Mouse (Mus musculus) myocyte (in vitro differentiated cells): ENCODE results near the gene Cyp4f14. TPM values are rescaled to one million over a fixed set of nuclear protein-coding genes. Genes with fewer than 3 reads are reported as not detected.
A peak's percentile ranks its signal among the peaks of the same experiment; 100 is the strongest.

ENCODE experiments used
- H3K27me3 ChIP-seq: one replicate; pipeline ENCODE4 v1.6.1; 2011; ENCODE audit not compliant: control insufficient read depth, insufficient read depth, insufficient read length
- H3K36me3 ChIP-seq: one replicate; pipeline ENCODE4 v1.6.1; 2011; ENCODE audit not compliant: control insufficient read depth, insufficient read depth
- H3K4me2 ChIP-seq: one replicate; pipeline ENCODE4 v1.6.1; 2011; ENCODE audit warnings: low read depth, control low read depth
- H3K4me3 ChIP-seq: one replicate; pipeline ENCODE4 v1.5.1; 2011; ENCODE audit warnings: mild to moderate bottlenecking, control low read depth, moderate library complexity
- H3K79me2 ChIP-seq: one replicate; pipeline ENCODE4 v1.6.1; 2011; ENCODE audit not compliant: control insufficient read depth, insufficient read depth
- H3ac ChIP-seq: one replicate; pipeline ENCODE4 v1.6.1; 2011; ENCODE audit not compliant: control insufficient read depth, insufficient read length
- CEBPB ChIP-seq: IDR thresholded peaks from 2 replicates; pipeline ENCODE4 v1.6.1; 2011; ENCODE audit warnings: mild to moderate bottlenecking, moderate library complexity; ENCODE audit not compliant: poor library complexity, insufficient read depth, severe bottlenecking
- E2F4 ChIP-seq: IDR thresholded peaks from one replicate; pipeline ENCODE4 v1.6.1; 2011; ENCODE audit warnings: mild to moderate bottlenecking, control low read depth, moderate library complexity; ENCODE audit not compliant: insufficient read depth
- MAX ChIP-seq: IDR thresholded peaks from one replicate; pipeline ENCODE4 v1.6.1; 2011; ENCODE audit warnings: low read depth, mild to moderate bottlenecking, control low read depth
- MYOD1 ChIP-seq, 3 experiments: IDR thresholded peaks; one replicate each; pipeline ENCODE4 v1.6.1; 2011; ENCODE audit warnings: control low read depth in 2 of 3, low read depth in 2 of 3, mild to moderate bottlenecking in 2 of 3, moderate library complexity in 1 of 3; ENCODE audit not compliant: insufficient read length in 2 of 3, control insufficient read depth in 1 of 3
- MYOG ChIP-seq, 3 experiments: IDR thresholded peaks; one replicate each; pipeline ENCODE4 v1.6.1; 2011; ENCODE audit warnings: control low read depth in 2 of 3, low read depth in 2 of 3, mild to moderate bottlenecking in 2 of 3; ENCODE audit not compliant: insufficient read length in 2 of 3, control insufficient read depth in 1 of 3, insufficient read depth in 1 of 3
- POLR2A ChIP-seq: IDR thresholded peaks from one replicate; pipeline ENCODE4 v1.6.1; 2011; ENCODE audit warnings: low read depth, mild to moderate bottlenecking, control low read depth, moderate library complexity; ENCODE audit not compliant: insufficient read length
- POLR2AphosphoS2 ChIP-seq: IDR thresholded peaks from one replicate; pipeline ENCODE4 v1.6.1; 2011; ENCODE audit warnings: low read depth, control low read depth; ENCODE audit not compliant: insufficient read length
- REST ChIP-seq: IDR thresholded peaks from one replicate; pipeline ENCODE4 v1.6.1; 2011; ENCODE audit warnings: mild to moderate bottlenecking, control low read depth, moderate library complexity; ENCODE audit not compliant: insufficient read depth, insufficient read length
- SRF ChIP-seq: IDR thresholded peaks from one replicate; pipeline ENCODE4 v1.6.1; 2011; ENCODE audit warnings: low read depth; ENCODE audit not compliant: control insufficient read depth, insufficient read length
- TCF12 ChIP-seq: IDR thresholded peaks from one replicate; pipeline ENCODE4 v1.6.1; 2011; ENCODE audit warnings: mild to moderate bottlenecking, control low read depth; ENCODE audit not compliant: poor library complexity, insufficient read depth, severe bottlenecking
- TCF3 ChIP-seq: IDR thresholded peaks from one replicate; pipeline ENCODE4 v1.6.1; 2011; ENCODE audit warnings: low read depth, control low read depth; ENCODE audit not compliant: insufficient read length
- USF1 ChIP-seq: IDR thresholded peaks from one replicate; pipeline ENCODE4 v1.6.1; 2011; ENCODE audit warnings: low read depth, mild to moderate bottlenecking, control low read depth, moderate library complexity
- polyA plus RNA-seq: library from polyadenylated mRNA; unstranded; fragments of >200 nt; fragmentation: generic; extraction: Trizol; gene quantifications from one replicate; pipeline ENCODE4 v1.2.1, GENCODE M21; 2012; ENCODE audit warnings: missing spikeins

Cyp4f14 gene
- polyA plus RNA-seq = 0.02 TPM

GRCm38 (mm10) chr17:32917131-32917530, at the start of gene Cyp4f14:
TSS of gene Cyp4f14 (minus strand) at chr17:32917342.
- Histone ChIP-seq H3K4me2 (no peak within 1 kb of the TSS), H3K4me3 (no peak within 1 kb of the TSS), H3K27me3 (peaks cover under 1% of the 10 kb centered on the region), H3ac (no peak within 1 kb of the TSS), H3K79me2 (no peaks in the 10 kb centered on the region), H3K36me3 (no peaks in the 10 kb centered on the region)
- TF ChIP-seq USF1 (no peak), TCF12 (no peak), CEBPB (no peak), MYOD1 (IDR thresholded peaks at IDR 0.05; ENCODE audit: control insufficient read depth in 1 of 3, insufficient read length in 2 of 3, low read depth in 2 of 3) (no peak), REST (no peak), POLR2AphosphoS2 (no peak), E2F4 (no peak), POLR2A (no peak), SRF (no peak), MAX (no peak), MYOG (IDR thresholded peaks at IDR 0.05; ENCODE audit: control insufficient read depth in 1 of 3, insufficient read depth in 1 of 3, insufficient read length in 2 of 3, low read depth in 2 of 3) (no peak), TCF3 (no peak)

DNA sequence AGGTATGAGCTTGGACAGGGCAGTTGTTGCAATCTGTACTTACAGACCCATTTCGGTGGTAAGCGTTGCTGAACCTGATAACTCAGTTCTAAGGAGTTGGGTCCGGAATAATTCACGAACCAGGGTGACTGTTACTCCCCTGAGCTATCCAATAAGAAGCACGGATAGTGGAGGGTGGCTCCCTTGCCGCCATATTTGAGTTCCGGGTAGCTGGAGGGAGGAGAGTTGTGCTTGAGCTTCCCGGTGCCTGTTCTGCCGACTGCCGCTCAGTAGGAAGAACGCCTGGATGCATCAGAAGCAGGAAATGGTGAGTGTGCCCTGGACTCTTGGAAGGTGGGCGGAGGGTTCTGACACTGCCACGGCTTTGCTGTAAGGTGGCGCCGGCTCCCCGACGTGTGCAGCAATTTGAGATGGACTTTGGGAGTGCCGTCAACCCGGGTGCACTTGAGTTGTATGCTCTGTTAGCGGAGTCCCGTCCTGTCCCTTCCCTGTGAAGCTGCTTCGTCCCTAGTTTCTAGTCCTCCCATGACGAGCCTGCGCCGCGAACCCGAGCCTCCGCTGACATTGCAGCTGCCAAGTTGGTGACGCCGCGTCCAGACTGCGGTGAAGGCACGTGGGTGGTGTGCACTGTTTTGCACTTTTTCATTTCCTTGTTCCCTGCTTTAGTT, 48.6 kb upstream of the Cyp4f14 start, which contains the start of gene Zfp472:
TSS of gene Zfp472 (plus strand) at position 192 of the 668 bp plus-strand sequence.
- Histone ChIP-seq H3ac (peak within 1 kb of the TSS; percentile 8), H3K4me3 (peak within 1 kb of the TSS; percentile 73), H3K27me3 (no peaks in the 10 kb centered on the region), H3K36me3 (no peaks in the 10 kb centered on the region), H3K4me2 (peak within 1 kb of the TSS; percentile 96), H3K79me2 (peaks cover 32% of the 10 kb centered on the region)
- TF ChIP-seq REST (no peak), E2F4 (peak; percentile 93), USF1 (peak; percentile 2), MYOD1 (IDR thresholded peaks at IDR 0.05; ENCODE audit: control insufficient read depth in 1 of 3, insufficient read length in 2 of 3, low read depth in 2 of 3) (peak in 1 of 3 experiments; percentile 73), POLR2A (peak; percentile 17), SRF (no peak), MYOG (IDR thresholded peaks at IDR 0.05; ENCODE audit: control insufficient read depth in 1 of 3, insufficient read depth in 1 of 3, insufficient read length in 2 of 3, low read depth in 2 of 3) (peak in 2 of 3 experiments; percentile 27 to 56)

GRCm38 (mm10) chr17:32965253-32965622, 48.1 kb upstream of the Cyp4f14 start:
- Histone ChIP-seq H3K79me2 (peaks cover 31% of the 10 kb centered on the region), H3K36me3 (no peaks in the 10 kb centered on the region), H3K4me3 (peak overlapping the region; percentile 73), H3K4me2 (peak overlapping the region; percentile 82), H3K27me3 (no peaks in the 10 kb centered on the region), H3ac (peak overlapping the region; percentile 8)
- TF ChIP-seq USF1 (no peak), E2F4 (no peak), CEBPB (no peak), TCF12 (no peak), SRF (no peak), TCF3 (no peak), MYOG (IDR thresholded peaks at IDR 0.05; ENCODE audit: control insufficient read depth in 1 of 3, insufficient read depth in 1 of 3, insufficient read length in 2 of 3, low read depth in 2 of 3) (no peak), REST (no peak), MAX (no peak), POLR2AphosphoS2 (no peak), MYOD1 (IDR thresholded peaks at IDR 0.05; ENCODE audit: control insufficient read depth in 1 of 3, insufficient read length in 2 of 3, low read depth in 2 of 3) (no peak)

DNA sequence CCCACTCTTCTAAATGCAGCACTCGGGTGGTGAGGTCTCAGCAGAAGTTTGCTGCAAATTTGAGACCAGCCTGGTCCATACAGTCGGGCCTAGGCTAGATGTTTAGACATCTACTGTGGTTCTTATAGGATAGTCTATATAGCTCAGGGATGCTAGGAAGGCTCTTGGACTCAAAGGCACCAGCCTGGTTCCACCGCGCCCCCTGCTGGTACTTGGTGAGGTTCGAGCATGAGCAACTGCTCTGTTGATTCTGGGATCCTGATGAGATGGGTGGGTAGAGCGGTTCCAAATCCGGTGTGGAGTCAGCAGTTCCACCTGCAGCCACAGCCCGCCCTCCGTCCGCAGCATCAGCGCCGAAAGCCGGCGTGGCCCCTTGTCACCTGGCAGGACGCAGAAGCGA, 34.3 kb upstream of the Cyp4f14 start:
- TF ChIP-seq TCF3 (no peak), MYOD1 (IDR thresholded peaks at IDR 0.05; ENCODE audit: control insufficient read depth in 1 of 3, insufficient read length in 2 of 3, low read depth in 2 of 3) (no peak)
- H3K4me2 ChIP-seq = no peak overlapping the region
- H3K36me3 ChIP-seq = no peaks in the 10 kb centered on the region
- no peaks in the 10 kb centered on the region for H3K79me2 ChIP-seq
- H3K27me3 ChIP-seq = no peaks in the 10 kb centered on the region
- no peak overlapping the region for H3ac ChIP-seq
- H3K4me3 ChIP-seq = no peak overlapping the region

DNA sequence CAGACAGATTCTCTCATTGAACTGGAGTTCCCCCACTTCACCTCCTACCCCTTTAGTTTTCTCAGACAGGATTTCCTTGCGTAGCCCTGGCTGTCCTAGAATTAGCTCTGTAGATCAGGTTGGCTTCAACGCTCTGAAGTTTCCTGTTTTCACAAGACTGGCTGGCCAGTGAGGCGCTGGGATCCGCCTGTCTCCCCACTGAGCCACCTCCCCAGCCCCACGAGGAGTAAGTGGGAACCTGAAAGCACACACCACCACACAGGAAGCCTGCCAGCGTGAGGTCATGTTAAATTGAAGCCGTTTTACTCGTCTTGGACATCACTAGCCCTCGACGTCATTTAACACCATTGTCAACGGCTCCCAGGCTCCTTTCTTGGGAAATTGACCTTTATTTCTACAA, 33.9 kb upstream of the Cyp4f14 start:
- Histone ChIP-seq H3ac (no peak overlapping the region), H3K27me3 (no peaks in the 10 kb centered on the region), H3K79me2 (no peaks in the 10 kb centered on the region), H3K4me2 (no peak overlapping the region), H3K36me3 (no peaks in the 10 kb centered on the region), H3K4me3 (no peak overlapping the region)
- TF ChIP-seq TCF12 (no peak), USF1 (no peak), CEBPB (no peak), POLR2A (no peak), POLR2AphosphoS2 (no peak), MYOD1 (IDR thresholded peaks at IDR 0.05; ENCODE audit: control insufficient read depth in 1 of 3, insufficient read length in 2 of 3, low read depth in 2 of 3) (no peak), SRF (no peak), E2F4 (no peak), REST (no peak), TCF3 (no peak), MYOG (IDR thresholded peaks at IDR 0.05; ENCODE audit: control insufficient read depth in 1 of 3, insufficient read depth in 1 of 3, insufficient read length in 2 of 3, low read depth in 2 of 3) (no peak), MAX (no peak)
